Mouse (Mus musculus) embryonic facial prominence, embryonic 12.5 days (tissue): Measurements from ENCODE around the gene Supt20. TPM values are rescaled to one million over a fixed set of nuclear protein-coding genes. Genes with fewer than 3 reads are reported as not detected.

Source experiments
- ATAC-seq: fragments of 200-750 bp; cut with Nextera tagmentation; 2 replicates; pipeline ENCODE4 v1.8.0; 2017; ENCODE audit not compliant: insufficient number of reproducible peaks, insufficient read depth, low FRiP score, low TSS enrichment
- H3K27ac ChIP-seq: fragments of 300-500 bp; sonication (generic); 2 replicates; pipeline ENCODE4 v1.5.1; 2016; ENCODE audit warnings: mild to moderate bottlenecking
- H3K27me3 ChIP-seq: fragments of 300-500 bp; sonication (generic); 2 replicates; pipeline ENCODE4 v1.6.1; 2016; ENCODE audit warnings: mild to moderate bottlenecking, moderate library complexity
- H3K36me3 ChIP-seq: fragments of 300-500 bp; sonication (generic); 2 replicates; pipeline ENCODE4 v1.6.1; 2016; ENCODE audit warnings: mild to moderate bottlenecking
- H3K4me1 ChIP-seq: fragments of 300-500 bp; sonication (generic); 2 replicates; pipeline ENCODE4 v1.6.1; 2016
- H3K4me2 ChIP-seq: fragments of 300-500 bp; sonication (generic); replicated peaks from 2 replicates; pipeline ENCODE4 v1.6.1; 2016; ENCODE audit warnings: mild to moderate bottlenecking, moderate library complexity
- H3K4me3 ChIP-seq: fragments of 300-500 bp; sonication (generic); 2 replicates; pipeline ENCODE4 v1.5.1; 2016; ENCODE audit warnings: mild to moderate bottlenecking
- H3K9ac ChIP-seq: fragments of 300-500 bp; sonication (generic); 2 replicates; pipeline ENCODE4 v1.6.1; 2016; ENCODE audit warnings: mild to moderate bottlenecking, moderate library complexity
- H3K9me3 ChIP-seq: fragments of 300-500 bp; sonication (generic); 2 replicates; pipeline ENCODE4 v1.6.1; 2016; ENCODE audit warnings: mild to moderate bottlenecking, moderate library complexity
- WGBS: fragments of 180-500 bp; shearing (Covaris S2); methylation state at CpG from one replicate; pipeline ENCODE4 v1.1.7; 2016; 5-methylcytosine and 5-hydroxymethylcytosine counted together
- polyA plus RNA-seq: library from polyadenylated mRNA; unstranded; fragments of >200 nt; fragmentation: Nextera tagmentation; extraction: Ambion mirVana; gene quantifications from 2 replicates; pipeline ENCODE4 v1.2.1, GENCODE M21; 2016

Gene Supt20
- 139 and 142 TPM in 2 replicates for polyA plus RNA-seq

DNA sequence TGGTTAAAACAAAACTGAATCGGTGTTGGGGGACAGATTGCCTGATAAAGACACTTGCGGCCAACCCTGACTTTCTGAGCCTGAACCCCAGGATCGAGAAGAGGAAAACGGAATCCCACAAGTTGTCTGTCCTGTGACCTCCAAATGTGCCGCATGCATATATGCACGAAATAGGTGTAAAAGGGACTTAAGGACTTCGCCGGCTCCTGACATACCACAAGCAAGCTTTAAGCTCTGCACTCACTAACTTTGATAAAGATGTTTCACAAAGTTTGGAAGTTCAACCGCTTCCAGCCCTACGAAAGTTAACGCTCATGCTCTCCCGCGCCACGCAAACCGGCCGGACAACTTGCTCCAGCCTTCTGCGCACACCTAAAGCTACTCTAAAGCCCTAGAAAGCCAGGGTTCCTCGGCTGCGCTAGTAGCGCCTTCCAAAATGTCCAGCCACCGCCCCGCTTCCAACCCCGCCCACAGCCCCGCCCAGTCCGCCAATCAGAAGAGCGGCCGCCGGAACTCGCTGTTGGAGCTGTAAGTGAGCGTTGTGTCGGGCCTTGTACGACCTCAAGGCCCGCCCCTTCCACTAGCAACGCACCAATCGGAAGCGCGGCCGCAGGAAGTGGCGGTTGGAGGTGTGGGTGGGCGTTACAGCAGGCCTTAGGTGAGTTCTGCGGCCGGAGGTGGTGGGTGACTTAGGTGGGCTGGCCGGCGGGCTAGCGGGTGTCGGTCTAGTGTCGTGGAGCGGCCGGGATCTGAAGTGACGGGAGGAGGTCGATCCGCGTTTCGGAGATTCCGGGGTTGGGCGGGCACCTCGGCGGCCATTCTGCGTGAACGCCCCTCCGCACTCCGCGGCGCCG lies at the start of gene Supt20:
TSS of gene Supt20 (plus strand) at position 606 of the 854 bp plus-strand sequence.
- peak; percentile 97 for ATAC-seq
- peak within 1 kb of the TSS; percentile 71 for H3K9ac ChIP-seq
- 2% methylated on average over 65 of the region's 65 CpGs for WGBS

DNA sequence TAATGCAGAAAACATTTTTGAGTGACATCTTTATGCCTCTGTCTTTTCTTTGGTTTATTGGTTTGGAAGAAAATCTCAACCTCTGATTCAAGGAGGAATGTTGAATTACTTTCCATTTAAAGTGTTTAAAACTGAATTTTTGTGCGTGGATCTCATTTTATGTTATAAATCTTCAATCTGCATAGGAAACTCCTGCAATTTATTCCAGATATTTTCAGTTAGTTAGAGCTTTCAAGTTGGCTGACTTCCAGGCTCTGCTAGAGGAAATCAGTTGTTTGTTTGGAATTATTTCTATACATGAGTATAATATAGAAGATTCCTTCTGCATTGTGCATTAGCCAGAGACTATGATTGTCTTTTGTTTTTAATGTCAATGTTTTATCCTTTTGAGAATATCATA lies 49.8 kb upstream of the Supt20 start:
- WGBS = 59% methylated on average over 1 of the region's 1 CpGs
- Histone ChIP-seq H3K36me3 (no peaks in the 10 kb centered on the region), H3K27me3 (no peaks in the 10 kb centered on the region), H3K4me3 (no peak overlapping the region), H3K4me1 (peaks cover 4% of the 10 kb centered on the region; the same call in 1 of the 2 replicates), H3K27ac (no peak overlapping the region), H3K9me3 (no peaks in the 10 kb centered on the region), H3K9ac (no peak overlapping the region), H3K4me2 (no peak overlapping the region)
- ATAC-seq = no peak

More for the DNA sequence above, at the start of gene Supt20:
- H3K9me3 ChIP-seq = no peaks in the 10 kb centered on the region
- H3K27ac ChIP-seq = peak within 1 kb of the TSS; percentile 88
- peaks cover 8% of the 10 kb centered on the region; the same call in 1 of the 2 replicates for H3K4me1 ChIP-seq
- peaks cover 24% of the 10 kb centered on the region for H3K36me3 ChIP-seq
- H3K4me2 ChIP-seq = peak within 1 kb of the TSS; percentile 66
- no peaks in the 10 kb centered on the region for H3K27me3 ChIP-seq
- peak within 1 kb of the TSS; percentile 68 for H3K4me3 ChIP-seq

DNA sequence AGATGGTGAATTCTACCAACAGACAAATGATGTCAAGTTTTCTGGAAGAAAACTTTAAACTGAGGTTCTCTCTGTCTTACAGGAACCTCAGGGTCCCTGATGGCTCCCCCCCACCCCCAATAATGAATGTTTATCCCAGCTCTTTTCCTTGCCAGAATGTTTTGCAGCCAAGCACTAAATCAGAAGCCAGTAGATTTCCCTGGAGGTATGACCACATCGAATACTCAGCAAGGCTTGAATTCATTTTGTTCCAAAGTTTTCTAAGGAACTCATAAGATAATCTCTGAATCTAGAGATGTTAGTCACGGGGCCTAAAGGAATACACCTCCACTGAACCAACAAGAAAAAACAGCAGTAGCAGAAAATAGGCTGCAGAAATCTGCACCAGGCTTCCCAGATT lies 45.0 kb upstream of the Supt20 start:
- Histone ChIP-seq H3K36me3 (no peaks in the 10 kb centered on the region), H3K4me2 (no peak overlapping the region), H3K27me3 (no peaks in the 10 kb centered on the region), H3K4me3 (no peak overlapping the region), H3K9ac (no peak overlapping the region), H3K9me3 (no peaks in the 10 kb centered on the region), H3K4me1 (peaks cover 4% of the 10 kb centered on the region; the same call in 1 of the 2 replicates), H3K27ac (no peak overlapping the region)
- WGBS = 34% methylated on average over 2 of the region's 2 CpGs
- ATAC-seq = 0 out of 2 replicates have a peak, but pooled peaks have one; percentile 67

DNA sequence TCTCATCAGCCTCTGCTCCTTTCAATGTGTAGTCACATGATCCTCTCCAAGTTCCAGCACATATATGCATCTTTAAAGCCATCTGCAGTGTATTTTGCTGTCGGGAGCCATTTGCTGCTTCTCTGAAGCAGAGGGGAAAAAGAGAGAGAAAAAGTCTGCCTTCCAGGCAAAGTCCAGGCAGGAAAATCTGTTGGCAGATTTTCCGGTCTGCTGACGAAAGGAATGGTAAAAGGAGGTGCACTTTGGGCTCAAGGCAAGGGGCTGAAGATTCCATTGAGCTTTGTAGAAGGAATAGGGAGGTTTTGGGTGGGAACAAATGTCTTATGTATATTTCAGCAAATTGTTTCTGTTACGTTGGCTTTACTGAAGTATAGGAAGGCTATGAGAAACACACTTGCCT lies 41.0 kb upstream of the Supt20 start:
- ATAC-seq = no peak
- H3K9me3 ChIP-seq = no peaks in the 10 kb centered on the region
- WGBS = 58% methylated on average over 4 of the region's 4 CpGs
- H3K4me1 ChIP-seq = peaks cover 4% of the 10 kb centered on the region; the same call in 1 of the 2 replicates
- H3K36me3 ChIP-seq = no peaks in the 10 kb centered on the region
- H3K4me3 ChIP-seq = no peak overlapping the region
- no peak overlapping the region for H3K9ac ChIP-seq
- no peak overlapping the region for H3K27ac ChIP-seq
- no peak overlapping the region for H3K4me2 ChIP-seq
- H3K27me3 ChIP-seq = no peaks in the 10 kb centered on the region

DNA sequence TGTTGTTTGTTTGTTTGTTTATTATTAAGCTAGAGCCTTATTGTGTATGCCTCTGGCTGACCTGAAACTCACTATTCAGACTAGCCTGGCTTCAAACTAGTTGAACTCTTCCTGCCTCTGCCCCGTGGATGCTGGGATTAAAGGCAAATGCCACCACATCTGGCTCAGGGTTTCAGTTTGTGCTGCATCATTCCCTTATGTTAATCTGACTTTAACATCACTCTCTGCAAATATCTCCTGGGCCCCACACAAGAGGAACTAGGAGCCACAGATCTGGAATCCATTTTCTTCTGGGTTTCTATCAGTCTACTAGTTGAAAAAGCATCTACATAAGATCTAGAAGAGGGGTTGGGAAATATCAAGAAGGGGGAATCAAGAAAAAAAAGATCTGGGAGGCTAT lies 38.4 kb upstream of the Supt20 start:
- Histone ChIP-seq H3K36me3 (no peaks in the 10 kb centered on the region), H3K4me1 (no peaks in the 10 kb centered on the region), H3K27ac (no peak overlapping the region), H3K27me3 (no peaks in the 10 kb centered on the region), H3K9ac (no peak overlapping the region), H3K9me3 (peaks cover under 1% of the 10 kb centered on the region; the same call in 1 of the 2 replicates), H3K4me3 (no peak overlapping the region), H3K4me2 (no peak overlapping the region)
- no peak for ATAC-seq
- 66% methylated on average over 1 of the region's 1 CpGs for WGBS

DNA sequence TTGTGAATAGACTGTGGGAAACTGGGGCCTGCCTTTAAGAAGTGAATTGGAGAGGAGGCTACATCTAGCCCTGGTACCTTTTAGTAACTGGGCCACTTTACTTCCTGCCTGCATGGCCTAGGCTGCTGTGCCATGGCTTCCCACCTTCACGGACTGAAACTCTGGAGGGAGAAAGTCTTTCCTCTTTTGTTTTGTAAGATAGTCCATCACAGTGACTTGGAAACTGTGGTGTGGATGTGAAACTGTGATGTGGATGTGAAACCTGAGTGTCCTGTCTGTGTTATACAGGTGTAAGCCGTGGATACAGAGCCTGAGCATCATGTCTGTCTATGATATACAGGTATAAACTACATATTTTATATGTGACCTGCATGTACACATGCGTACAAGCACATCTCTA lies 35.5 kb upstream of the Supt20 start:
- ATAC-seq = no peak
- H3K36me3 ChIP-seq = no peaks in the 10 kb centered on the region
- H3K27ac ChIP-seq = no peak overlapping the region
- peaks cover 4% of the 10 kb centered on the region; the same call in 1 of the 2 replicates for H3K9me3 ChIP-seq
- 80% methylated on average over 3 of the region's 3 CpGs for WGBS
- H3K27me3 ChIP-seq = no peaks in the 10 kb centered on the region
- no peak overlapping the region for H3K4me3 ChIP-seq
- no peak overlapping the region for H3K9ac ChIP-seq
- H3K4me1 ChIP-seq = no peaks in the 10 kb centered on the region
- no peak overlapping the region for H3K4me2 ChIP-seq

DNA sequence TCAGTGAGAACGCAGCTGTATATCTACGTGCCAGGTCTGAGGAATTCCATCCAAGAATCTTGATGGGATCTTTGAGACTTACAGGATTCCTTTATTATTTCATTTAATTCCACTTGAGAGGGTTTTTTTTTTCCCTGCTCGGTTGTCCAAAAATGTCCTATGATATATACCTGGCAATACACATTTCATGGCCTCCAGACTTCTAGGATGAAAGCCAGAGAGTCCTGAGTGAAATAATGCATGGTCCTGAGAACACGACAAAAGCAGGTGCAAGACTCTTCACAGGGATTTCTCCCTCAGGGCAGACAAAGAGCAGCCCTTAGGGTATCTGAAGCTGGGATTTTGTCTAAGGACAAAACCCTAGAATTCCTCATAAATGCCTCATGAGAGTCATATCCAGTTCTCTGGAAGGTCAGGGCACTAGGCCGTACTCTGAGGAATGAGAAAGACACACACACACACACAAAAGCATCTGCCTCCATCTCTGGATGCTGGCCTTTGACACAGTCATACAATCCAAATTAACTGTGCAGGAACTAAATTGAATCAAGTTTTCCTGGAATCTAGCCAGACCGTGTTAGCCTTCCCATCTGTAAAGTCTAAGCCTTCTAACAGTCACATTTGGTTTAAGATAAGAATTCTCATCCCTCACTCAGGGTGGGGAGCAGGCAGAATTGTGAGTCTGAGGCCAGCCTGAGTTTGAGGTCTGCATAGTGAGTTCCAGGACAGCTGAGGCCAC lies 34.5 kb upstream of the Supt20 start:
- H3K4me2 ChIP-seq = no peak overlapping the region
- WGBS = 61% methylated on average over 6 of the region's 6 CpGs
- peaks cover 4% of the 10 kb centered on the region; the same call in 1 of the 2 replicates for H3K9me3 ChIP-seq
- H3K36me3 ChIP-seq = no peaks in the 10 kb centered on the region
- no peaks in the 10 kb centered on the region for H3K4me1 ChIP-seq
- no peak overlapping the region for H3K4me3 ChIP-seq
- no peaks in the 10 kb centered on the region for H3K27me3 ChIP-seq
- ATAC-seq = no peak
- no peak overlapping the region for H3K9ac ChIP-seq
- H3K27ac ChIP-seq = peak overlapping the region; percentile 43; the same call in 1 of the 2 replicates

DNA sequence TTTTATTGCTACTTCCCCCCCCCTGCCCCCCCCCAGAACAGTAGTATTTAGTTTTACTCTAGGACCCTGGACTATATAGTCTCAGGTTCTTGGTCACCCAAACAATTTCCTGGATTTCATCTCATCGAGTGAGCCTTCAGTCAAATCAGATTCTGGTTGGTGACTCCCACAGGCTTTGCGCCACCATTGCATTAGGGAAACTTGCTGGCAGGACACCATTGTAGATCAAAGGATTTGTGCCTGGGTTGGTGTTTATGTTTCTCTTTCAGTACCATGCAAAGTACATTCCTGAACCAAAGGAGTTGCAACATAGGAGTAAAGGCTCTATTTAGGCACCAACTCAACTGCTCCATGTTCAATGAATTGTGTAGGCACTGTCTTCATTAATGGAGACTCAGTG lies 32.9 kb upstream of the Supt20 start:
- 81% methylated on average over 2 of the region's 2 CpGs for WGBS
- no peaks in the 10 kb centered on the region for H3K27me3 ChIP-seq
- H3K9me3 ChIP-seq = peaks cover 4% of the 10 kb centered on the region; the same call in 1 of the 2 replicates
- H3K4me2 ChIP-seq = no peak overlapping the region
- H3K4me1 ChIP-seq = no peaks in the 10 kb centered on the region
- no peak for ATAC-seq
- H3K4me3 ChIP-seq = no peak overlapping the region
- H3K27ac ChIP-seq = no peak overlapping the region
- H3K36me3 ChIP-seq = no peaks in the 10 kb centered on the region
- H3K9ac ChIP-seq = no peak overlapping the region

DNA sequence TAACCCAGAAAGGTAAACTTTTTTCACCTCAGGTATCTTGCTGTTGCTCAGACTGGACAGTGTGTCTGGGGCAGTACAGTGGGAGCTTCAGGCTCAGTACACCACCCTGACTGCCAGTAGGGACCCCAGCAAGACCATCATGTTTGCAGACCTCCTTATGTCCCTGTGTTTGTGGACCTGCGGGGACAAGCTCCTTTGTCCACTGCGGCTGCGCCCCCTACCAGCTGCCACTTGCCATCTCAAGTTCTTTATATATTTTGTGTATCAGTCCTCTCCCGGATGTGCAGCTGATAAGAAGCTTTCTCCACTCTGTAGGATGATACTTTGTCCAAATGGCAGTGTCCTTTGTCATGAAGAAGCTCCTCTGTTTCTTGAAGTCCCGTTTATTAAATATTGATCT lies 30.2 kb upstream of the Supt20 start:
- H3K4me3 ChIP-seq = no peak overlapping the region
- no peak overlapping the region for H3K27ac ChIP-seq
- H3K9ac ChIP-seq = no peak overlapping the region
- ATAC-seq = no peak
- H3K4me2 ChIP-seq = no peak overlapping the region
- H3K9me3 ChIP-seq = peaks cover 4% of the 10 kb centered on the region; the same call in 1 of the 2 replicates
- no peaks in the 10 kb centered on the region for H3K27me3 ChIP-seq
- WGBS = 57% methylated on average over 5 of the region's 5 CpGs
- H3K4me1 ChIP-seq = no peaks in the 10 kb centered on the region
- H3K36me3 ChIP-seq = no peaks in the 10 kb centered on the region

DNA sequence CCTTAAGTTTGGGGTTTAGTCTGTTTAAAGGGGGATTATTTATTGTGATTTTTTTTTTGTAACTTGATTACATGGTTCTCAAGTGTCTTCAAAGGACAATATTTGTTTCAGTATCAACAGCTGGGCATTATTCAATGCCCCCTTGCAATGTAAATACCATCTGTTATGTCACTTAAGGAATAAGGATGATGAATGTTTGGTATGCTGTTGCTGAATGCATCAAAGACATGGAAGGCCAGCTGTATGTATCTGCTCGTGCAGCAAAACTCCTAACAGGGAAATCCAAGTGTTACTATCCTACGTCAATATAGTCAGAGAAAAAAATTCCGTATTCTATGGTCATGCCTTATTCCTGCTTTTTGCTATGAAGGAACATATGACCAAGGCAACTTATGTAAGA lies 24.5 kb upstream of the Supt20 start:
- 75% methylated on average over 3 of the region's 3 CpGs for WGBS
- no peak overlapping the region for H3K27ac ChIP-seq
- no peak for ATAC-seq
- H3K27me3 ChIP-seq = no peaks in the 10 kb centered on the region
- H3K36me3 ChIP-seq = no peaks in the 10 kb centered on the region
- H3K9me3 ChIP-seq = no peaks in the 10 kb centered on the region
- H3K4me2 ChIP-seq = no peak overlapping the region
- H3K4me3 ChIP-seq = no peak overlapping the region
- H3K4me1 ChIP-seq = peaks cover 4% of the 10 kb centered on the region; the same call in 1 of the 2 replicates
- no peak overlapping the region for H3K9ac ChIP-seq

DNA sequence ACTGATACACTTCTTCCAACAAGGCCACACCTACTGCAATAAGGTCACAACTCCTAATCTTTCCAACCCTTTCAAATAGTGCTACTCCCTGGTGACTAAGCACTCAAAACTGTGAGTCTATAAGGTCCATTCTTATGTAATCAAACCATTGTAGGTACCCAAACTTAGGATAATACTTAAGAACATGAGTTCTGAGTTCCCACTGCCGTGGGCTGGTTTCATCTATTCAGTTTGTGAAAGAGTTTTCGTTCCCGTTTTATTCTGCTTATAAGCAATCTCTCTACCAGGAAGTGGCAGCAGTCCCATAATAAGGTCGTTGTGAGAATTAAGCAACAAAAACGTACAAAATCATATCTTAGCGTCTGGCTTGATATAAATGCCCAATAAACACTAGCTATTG lies 23.9 kb upstream of the Supt20 start:
- WGBS = 80% methylated on average over 6 of the region's 6 CpGs
- ATAC-seq = no peak
- H3K9me3 ChIP-seq = no peaks in the 10 kb centered on the region
- H3K27ac ChIP-seq = no peak overlapping the region
- no peak overlapping the region for H3K9ac ChIP-seq
- no peaks in the 10 kb centered on the region for H3K36me3 ChIP-seq
- no peak overlapping the region for H3K4me2 ChIP-seq
- H3K4me1 ChIP-seq = peaks cover 10% of the 10 kb centered on the region; the same call in 1 of the 2 replicates
- no peak overlapping the region for H3K4me3 ChIP-seq
- no peaks in the 10 kb centered on the region for H3K27me3 ChIP-seq
